Mouse (Mus musculus) A20 (cell line): ENCODE results near the gene Siae.

ENCODE experiments used
- DNase-seq: peaks from one replicate; pipeline ENCODE4 v3.0.0-alpha.2; 2011; ENCODE audit warnings: low read depth, low spot score

Siae gene

DNA sequence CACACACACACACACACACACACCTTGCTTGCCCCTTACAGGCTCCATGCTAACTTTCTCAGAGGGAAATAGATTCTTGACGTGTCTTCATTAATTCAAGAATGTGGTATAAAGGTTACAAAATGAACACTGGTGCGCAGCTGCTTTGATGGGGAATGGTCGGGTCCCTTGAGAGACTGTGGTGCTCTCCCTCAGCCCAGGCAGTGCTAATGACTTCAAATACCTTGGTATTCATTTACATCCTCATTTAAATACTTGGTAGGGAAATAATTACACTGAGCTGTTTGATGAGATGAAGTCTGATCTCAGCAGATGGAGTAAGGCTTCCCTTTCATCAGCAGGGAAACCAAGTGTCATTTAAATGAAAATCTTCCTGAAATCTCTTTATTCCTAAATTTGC, 69.6 kb downstream of the Siae start:
- DNase-seq = peak; percentile 55

DNA sequence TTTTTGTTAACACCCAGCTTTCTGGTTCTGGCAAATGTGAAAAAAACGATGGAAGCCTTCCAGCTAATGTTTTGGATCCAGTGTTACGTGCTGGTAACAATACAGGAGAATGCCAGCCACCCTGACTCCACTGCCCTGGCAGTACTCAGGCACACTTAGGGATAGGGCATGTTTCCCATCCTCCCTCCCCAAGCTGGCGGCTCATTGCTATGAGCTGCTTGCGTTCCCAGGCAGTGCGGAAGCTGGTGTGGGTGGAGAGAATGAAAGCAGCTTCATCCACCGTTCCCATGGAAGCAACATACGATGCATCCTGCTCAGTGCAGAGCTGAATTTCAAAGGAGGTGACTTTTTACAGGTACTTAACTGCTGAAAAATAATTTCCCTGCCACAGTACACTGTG, 70.1 kb downstream of the Siae start:
- no peak for DNase-seq

DNA sequence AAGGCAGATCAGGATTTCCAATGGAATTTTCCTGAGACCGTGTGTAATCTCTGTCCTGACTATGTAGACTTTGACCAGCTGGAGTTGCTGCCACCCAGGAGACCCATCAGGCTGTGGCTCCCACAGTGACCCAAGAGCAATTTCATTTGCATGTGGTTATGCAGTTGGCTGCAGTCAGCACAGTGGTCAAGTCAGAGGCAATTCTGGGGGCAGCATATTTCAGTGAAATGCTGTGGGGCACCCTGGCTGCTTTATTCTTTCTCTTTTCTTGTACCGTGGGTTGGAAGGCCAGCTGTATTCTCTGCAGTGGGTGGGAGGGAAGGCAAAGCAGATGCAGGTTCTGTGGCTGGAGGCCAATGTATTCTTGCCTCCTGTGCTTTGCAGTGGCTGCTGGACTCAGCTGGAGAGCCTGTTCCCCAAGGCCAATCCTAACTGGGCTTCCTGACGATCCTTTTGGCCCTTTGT, 70.6 kb downstream of the Siae start:
- DNase-seq = peak; percentile 49

GRCm38 (mm10) chr9:37627263-37627662, 71.8 kb downstream of the Siae start:
- DNase-seq = no peak

DNA sequence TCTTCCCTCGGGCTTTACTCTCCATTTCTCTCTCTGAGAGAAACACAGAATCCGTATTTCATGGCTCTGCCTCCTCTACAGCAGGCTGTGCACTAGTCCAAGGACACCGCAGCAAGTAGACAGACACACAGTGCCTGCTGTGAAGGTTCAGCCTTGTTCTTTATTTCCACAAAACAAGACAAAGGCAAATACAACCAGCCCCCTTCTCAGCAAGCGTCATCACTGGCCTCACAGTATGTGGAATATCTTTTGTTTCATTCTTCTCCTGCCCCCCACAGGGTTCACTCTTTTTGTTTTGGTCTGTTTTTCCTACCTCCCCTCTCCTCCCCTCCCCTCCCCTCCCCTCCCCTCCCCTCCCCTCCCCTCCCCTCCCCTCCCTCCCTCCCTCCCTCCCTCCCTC, 73.1 kb downstream of the Siae start:
- no peak for DNase-seq

- DNase-seq = no peak
Measured at GRCm38 (mm10) chr9:37629941-37630340, 74.4 kb downstream of the Siae start.

- DNase-seq = no peak
Measured at GRCm38 (mm10) chr9:37632305-37632704, 76.8 kb downstream of the Siae start.

- no peak for DNase-seq
Measured at GRCm38 (mm10) chr9:37634269-37634668, 78.8 kb downstream of the Siae start.

- DNase-seq = peak; percentile 56
Measured at GRCm38 (mm10) chr9:37636335-37636734, 80.8 kb downstream of the Siae start.

GRCm38 (mm10) chr9:37636800-37637542, 81.5 kb downstream of the Siae start:
- DNase-seq = no peak

DNA sequence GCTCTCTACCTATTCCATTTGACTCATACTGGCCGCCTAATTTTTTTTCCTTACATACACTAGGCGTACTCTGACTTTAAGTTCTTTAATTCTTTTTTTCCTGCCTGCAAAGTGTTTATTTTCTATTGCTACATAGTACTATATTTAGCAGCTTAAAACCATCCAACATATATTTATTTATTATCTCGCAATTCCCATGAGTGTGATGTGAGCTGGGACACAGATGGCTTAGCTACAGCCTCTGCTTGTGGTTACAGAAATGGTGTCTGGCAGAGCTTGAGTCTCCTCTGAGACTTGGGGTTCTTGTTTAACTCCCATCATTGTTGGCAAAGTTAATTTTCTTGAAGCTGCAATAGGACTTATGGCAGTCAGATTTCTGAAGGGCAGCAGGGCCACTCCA, 83.2 kb downstream of the Siae start:
- DNase-seq = no peak

- DNase-seq = no peak
Measured at GRCm38 (mm10) chr9:37646246-37646645, 90.7 kb downstream of the Siae start.

DNA sequence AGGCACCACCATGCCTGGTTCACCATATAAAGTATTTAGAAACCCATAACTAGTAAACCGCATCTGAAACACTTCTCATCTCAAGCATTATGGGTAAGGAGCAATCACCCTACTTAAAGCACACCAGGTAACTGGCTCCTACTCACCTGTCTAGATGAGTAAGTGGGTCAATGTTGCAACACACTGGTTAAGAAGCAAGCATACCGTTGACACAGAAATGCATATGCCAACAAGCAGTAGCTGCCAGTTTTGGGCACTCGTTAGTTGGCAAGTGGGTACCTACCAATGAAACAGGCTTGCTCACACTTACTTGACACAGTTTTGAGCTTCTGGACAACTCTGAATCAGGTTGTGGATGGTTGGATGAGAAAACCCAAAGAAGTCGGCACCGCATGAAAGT, 95.1 kb downstream of the Siae start:
- no peak for DNase-seq

GRCm38 (mm10) chr9:37653836-37654235, 98.3 kb downstream of the Siae start:
- DNase-seq = no peak

- DNase-seq = peak; percentile 70
Measured at GRCm38 (mm10) chr9:37655961-37656360, 100.5 kb downstream of the Siae start.

GRCm38 (mm10) chr9:37656439-37656881, 101.0 kb downstream of the Siae start:
- DNase-seq = peak; percentile 79

DNA sequence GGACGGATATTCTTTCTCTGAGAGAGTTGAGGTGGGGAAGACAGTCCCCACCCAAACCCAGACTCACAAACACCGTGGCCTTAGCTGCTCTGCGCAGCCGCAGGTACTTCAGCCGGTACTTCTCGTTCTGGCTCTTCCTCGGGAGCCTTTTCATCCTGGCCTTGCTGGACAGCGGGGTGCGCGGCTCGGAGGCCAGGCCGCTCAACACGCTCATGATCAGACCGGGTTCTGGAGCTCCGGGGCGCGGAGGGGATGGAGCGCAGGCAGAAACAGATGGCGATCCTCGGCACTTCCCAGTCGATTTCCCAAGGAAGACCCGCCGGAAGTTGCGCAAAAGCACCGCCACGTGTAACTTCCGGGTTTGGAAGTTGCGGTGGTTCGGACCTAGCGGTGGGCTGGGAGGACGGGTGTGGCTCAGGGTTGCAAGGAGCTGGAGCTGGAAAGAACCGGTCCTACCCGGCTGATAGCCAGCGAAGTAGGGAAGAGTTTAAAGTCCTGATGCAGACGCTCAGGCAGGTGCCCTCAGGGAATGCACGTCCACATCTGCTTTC, 101.5 kb downstream of the Siae start, which contains the start of gene Tbrg1:
Gene Tbrg1 (minus strand): TSS at position 382 of the 551 bp plus-strand sequence.
- DNase-seq = peak; percentile 85

- no peak for DNase-seq
Measured at GRCm38 (mm10) chr9:37659413-37659812, 103.9 kb downstream of the Siae start.

GRCm38 (mm10) chr9:37663210-37663609, 107.7 kb downstream of the Siae start:
- no peak for DNase-seq

GRCm38 (mm10) chr9:37664604-37665003, 109.1 kb downstream of the Siae start:
- no peak for DNase-seq

DNA sequence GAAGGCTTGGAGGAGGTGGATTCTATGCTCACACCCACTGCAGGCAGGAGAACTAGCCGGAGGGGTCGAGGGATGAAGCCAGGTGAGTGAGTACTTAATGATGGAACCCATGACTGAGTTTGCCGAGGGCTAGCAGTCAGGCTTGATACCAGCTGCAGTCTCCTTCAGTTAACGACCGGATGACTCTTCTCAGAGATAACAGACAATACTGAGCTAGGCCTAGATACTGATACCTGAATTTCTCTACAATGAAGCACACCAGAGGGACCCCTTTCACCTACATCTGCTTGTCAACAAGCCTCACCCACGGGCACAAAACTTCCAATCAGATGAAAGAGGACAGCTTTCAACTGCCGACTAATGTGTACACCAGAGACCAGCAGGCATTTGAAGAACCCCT, 110.5 kb downstream of the Siae start:
- DNase-seq = no peak

DNA sequence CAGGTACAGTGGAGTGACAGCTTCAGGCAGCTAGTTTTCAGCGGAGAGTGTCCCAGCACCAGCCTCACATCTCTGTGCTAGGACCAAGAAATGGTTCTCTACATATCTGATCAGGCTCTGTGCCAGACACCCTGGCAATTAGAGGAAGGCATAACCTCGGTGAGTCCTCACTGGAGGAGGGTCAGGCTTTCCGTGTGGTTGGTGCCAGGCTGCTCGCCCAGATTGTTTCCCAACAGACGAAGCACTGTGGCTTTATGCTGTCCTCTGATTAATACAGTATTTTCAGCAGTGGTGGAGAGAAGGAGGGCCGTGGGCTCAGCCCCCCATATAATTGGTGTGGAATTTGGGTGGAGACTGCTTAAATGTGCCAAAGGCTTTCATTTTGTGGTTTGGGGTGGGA, 113.6 kb downstream of the Siae start, which contains the start of gene Panx3:
Gene Panx3 (minus strand): TSS at position 121 of the 400 bp plus-strand sequence.
- DNase-seq = no peak

DNA sequence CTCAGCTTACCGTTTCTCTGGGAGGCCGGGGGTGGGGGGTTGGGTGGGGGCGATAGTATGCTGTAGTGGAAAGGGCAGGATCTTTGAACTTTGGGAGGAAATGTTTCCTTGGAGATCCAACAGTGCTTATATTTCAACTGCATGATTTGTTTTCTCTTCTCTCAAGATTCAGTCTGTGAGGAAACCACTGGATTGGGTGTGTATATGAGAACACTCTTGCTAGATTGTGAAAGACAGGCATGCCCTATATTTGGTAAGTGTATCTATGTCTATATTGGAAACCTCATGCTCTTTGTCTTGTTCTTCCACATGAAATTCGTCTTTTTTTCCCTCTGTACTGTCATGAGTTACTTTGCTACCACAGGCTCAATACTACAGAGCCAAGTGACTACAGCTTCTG, 114.2 kb downstream of the Siae start:
- DNase-seq = no peak
